Mouse (Mus musculus): ENCODE measurements around the gene Icam1.

Icam1 gene

DNA sequence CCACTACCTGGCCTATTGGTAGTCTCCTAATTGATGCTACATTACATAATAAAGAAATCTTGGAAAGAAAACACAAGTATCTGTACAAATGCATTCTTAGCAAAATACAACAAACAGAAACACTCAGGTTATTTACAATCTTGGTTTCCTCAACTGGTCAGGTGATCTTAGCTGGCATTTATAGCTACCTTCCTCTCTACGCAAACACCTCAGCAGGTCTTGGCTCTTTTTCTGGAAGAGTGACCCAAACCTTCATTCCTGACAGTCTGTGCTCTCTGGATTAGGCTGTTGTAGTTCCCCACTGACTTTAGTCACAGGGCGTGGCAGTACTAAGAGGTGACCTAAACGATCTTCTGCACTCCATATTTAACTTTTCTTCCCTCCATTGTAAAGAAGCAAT is 29.4 kb downstream of the Icam1 start:
- no peak for DNase-seq (ENCODE audit: extremely low read depth, low read depth)

DNA sequence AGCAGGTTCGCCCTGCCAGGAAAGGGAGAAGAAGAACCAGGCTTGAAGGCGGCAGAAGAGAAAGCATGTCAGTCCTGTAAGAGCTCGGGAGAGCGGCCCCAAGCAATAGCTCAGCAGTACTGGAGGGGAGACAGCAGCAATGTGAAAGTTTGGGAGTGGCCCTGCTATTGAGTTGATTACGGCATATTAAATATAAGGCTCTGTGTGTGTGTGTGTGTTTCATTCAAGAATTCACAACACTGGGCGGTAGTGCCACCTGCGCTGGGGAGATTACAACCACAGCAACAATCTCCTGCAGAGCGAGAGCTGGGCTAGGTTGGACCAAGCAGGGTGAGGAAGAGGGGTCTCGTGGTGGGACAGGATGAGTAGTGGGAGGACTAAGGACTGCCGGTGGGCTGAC is 35.8 kb downstream of the Icam1 start:
- DNase-seq (ENCODE audit: extremely low read depth, low read depth) = peak; percentile 82

DNA sequence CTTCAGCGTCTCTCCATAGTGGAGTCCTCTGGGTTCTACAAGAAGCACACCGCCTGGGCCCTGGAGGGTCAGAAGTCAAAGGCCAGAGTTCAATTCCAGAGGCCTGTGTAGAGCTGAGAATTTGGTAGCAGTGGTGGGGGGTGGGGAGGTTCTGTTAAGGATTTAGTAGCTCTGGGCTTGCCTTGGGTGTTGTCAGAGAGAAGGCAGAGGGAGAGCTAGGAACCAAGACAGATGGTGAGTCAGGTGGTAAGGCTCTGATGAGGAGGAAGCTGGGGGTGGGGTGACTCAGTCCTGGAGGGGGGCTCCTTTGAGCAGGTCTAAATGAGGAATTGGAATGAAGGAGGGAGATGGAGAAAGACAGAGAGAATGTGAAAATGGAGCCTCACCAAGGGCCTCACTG is 47.1 kb downstream of the Icam1 start:
- DNase-seq (ENCODE audit: extremely low read depth, low read depth) = no peak

DNA sequence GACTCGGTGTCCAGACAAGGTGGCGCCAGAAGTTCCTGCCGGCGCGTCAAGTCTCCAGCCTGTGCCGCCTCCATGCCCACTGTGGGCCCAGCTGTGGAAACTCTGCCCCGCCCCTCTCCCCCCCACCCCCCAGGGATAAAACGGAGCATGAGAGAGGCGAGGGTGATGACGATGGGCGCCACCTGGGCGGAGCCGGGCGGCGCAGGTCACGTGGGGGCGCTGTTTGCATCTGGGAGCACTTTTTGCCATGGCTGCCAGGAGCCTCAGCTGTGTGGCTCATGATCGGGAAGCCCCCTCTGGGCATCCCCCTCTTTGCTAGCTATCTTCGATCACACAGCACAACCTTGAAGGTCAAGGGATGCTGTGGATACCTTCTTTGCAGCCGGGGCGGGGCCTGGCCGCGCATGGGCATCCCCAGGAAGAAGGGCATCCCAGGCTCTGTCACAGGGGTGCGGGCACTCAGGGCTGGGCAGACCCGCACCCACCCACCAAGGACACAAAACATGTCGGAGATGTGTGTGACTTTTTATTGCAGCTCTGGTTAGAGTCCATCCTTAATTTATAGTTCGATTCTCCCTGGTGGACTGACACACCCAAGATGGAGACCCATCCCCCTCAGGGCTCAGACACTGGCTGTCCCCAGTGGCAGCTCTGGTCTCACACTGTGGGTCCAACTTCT is 51.4 kb downstream of the Icam1 start, which contains the start of gene Zglp1:
Zglp1 (minus strand) TSS at position 88 of the 679 bp plus-strand sequence.
- DNase-seq (ENCODE audit: extremely low read depth, low read depth) = no peak

DNA sequence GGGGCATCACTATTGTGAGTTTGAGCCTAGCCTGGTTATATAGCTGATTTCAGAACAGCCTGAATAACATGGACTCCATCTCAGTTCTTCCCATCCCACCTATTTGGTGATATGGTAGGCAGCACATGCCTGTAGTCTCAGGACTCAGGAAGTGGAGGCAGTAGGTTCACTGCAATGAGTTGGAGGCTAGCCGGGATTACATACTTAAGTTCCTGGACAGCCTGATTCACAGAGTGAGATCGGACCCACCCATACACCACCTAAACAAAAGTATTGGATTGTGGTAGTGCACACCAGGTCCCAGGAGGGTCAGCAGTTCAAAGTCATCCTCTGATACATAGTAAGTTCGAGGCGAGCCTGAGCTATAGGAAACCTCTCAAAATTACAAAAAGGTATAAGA is 56.9 kb downstream of the Icam1 start:
- peak; percentile 21 for DNase-seq (ENCODE audit: extremely low read depth, low read depth)

DNA sequence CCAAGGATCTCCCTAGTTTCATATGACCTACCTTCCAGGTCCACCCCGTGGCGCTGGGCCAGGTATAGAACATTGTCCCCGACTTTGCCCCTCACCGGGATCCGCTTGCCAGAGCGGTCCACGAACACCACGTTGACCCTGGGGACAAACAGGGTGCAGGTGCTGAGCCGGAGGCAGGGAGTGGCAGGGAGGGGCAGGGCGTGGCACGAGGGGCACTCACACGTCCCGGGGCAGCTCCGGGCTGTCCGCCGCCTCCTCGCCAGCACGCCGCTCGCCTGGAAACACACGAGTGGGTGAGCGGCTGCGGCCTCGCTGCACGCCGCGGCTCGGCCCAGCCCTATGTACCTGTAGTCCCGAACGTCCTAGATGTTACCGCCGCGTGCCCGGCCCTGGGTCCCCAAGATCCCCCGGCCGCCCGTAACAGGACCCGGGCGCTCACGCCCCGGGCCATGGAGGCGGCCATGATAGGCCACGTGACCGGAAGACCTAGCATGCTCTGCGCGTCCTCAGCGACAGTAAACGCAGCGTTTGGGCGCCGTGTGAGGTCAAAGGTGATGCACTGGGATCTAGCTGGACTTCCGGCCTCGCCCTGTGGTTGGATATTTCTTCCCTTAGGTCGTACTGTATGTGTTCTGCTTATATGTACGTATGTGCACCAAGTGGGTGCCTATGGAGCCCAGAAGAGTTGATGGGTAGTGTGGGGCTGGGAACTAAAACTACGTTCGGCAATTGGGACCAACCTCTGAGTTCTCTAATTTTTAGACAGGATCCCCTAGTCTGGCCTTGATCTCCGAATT is 57.5 kb downstream of the Icam1 start, which contains the start of the genes Gm49373 and Fdx1l:
Gm49373 (minus strand) TSS at position 53 of the 797 bp plus-strand sequence.
Fdx1l (minus strand) TSS at position 571 of the 797 bp plus-strand sequence.
- DNase-seq (ENCODE audit: extremely low read depth, low read depth) = peak; percentile 82

DNA sequence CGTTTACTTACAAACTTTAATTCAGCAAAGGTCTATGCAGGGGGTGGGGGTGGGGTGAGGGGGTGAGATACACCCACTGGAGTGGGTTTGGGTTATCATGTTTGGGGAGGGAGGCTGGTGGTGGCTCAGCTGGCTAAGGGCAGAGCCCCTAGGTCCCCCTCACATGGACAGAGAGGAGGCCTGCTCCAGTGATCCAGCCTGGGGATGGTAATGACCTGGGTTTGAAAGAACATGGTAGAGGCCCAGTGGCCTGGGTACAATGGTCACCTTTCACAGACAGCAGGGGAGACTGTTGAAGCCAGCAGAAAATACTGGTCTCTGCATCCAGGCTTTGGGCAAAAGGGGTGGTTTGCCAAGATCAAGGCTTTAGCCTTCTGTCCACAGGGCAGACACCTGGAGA is 58.4 kb downstream of the Icam1 start:
- DNase-seq (ENCODE audit: extremely low read depth, low read depth) = no peak

DNA sequence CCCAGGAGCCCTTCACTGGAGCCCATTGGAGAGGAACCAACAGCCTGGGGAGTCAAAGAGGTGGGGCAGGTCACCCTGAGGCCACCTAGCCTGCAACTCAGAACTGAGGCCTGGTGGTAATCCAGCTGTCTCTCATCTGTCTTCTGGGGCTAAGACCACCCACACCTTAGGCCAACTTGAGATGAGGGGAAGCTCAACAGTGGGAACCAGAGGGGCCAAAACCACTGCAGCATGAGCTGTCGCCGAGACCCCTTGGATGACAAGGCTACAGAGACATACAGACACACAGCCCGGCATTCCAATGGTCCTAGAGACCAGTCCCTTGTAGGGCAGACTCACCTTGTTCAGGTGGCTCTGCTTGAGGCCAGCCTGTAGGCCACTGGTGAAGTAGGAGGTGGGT is 59.8 kb downstream of the Icam1 start:
- DNase-seq (ENCODE audit: extremely low read depth, low read depth) = no peak

Measured in MEL-GATA-1-ER (cell line).